Mouse (Mus musculus) brain, embryonic 14.5 days (tissue): ENCODE measurements around the gene Olfr648.
A peak's percentile ranks its signal among the peaks of the same experiment; 100 is the strongest.

Source experiments
- CTCF ChIP-seq: fragments of 200-500 bp; IDR thresholded peaks from 2 replicates; pipeline ENCODE4 v1.5.1; 2012; ENCODE audit warnings: inconsistent platforms, mild to moderate bottlenecking, moderate library complexity, borderline replicate concordance; ENCODE audit not compliant: insufficient read depth, insufficient read length; ENCODE audit errors: extremely low read depth
- POLR2A ChIP-seq: fragments of 200-500 bp; IDR thresholded peaks from 2 replicates; pipeline ENCODE4 v1.6.1; 2012; ENCODE audit warnings: mild to moderate bottlenecking, inconsistent platforms, borderline replicate concordance; ENCODE audit not compliant: poor library complexity, insufficient read depth, insufficient read length, severe bottlenecking; ENCODE audit errors: extremely low read depth

DNA sequence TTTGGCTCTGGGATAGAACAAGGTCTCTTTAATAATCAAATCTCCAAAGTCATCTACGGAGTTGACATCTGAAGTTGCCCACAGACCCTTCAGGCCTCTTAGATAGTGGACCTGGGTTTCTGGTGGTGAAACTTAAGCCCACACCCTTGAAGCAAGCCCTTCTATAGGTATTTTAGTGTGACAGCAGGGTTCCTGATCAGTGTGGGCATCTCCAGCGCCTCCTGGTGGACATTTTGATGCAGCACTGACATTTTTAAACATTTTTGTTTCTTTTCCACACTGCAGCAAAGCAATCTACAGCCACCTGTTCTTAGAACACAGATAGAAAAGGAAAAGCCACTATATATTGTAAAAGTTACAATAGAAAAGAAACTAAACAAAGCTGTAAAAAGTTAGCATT, 48.0 kb upstream of the Olfr648 start:
- TF ChIP-seq POLR2A, result no peak
- TF ChIP-seq CTCF, result peak; percentile 59; the same call in 1 of the 2 replicates
